8 mouse cellular contexts compared by ENCODE assay signal in the genomic region with DNA sequence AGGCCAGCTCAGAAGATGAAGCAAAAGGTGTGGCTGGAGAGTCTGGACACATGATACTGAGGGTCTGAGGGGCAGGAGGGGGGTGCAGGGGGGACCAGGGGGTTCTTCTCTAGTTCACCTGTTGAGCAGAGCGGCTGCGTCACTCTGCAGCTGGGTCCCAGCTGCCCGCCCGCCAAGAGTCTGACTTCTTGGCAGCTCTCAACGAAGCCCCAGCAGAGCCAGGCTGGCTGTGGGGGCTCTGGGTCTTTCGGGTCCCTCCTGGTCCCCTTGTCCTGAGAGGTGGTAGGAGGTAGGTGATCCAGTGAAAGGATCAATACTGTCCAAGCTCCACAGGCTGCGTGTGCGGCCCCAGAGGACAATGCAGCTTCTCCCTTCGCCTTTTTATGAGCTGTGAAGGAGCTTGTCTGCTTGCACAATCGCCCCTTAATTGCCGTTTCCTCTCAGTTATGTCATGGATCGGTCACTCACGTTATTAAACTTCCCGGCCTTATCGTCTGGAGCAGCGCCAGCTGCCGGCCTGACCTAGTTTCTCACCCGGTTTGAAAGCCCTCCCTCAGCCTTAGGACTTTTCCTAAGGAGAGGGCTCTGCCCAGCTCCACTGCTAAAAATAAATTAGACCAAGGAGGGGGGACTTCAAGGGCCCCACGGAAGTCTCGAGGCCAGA.
DNase-seq lines count a peak whose midpoint lies in the region; ATAC-seq and TF ChIP-seq lines count a peak whose summit lies in the region.

No protein-coding gene starts in this region.

- H3K9ac ChIP-seq in midbrain, embryonic 13.5 days (replicated peaks), result no peak overlapping the region
- no peak overlapping the region for H3K9ac ChIP-seq in forebrain, postnatal 0 days
- no peak overlapping the region for H3K9ac ChIP-seq in limb, embryonic 11.5 days (ENCODE audit: low read length)
- H3K9ac ChIP-seq in midbrain, embryonic 12.5 days (replicated peaks), result 0 out of 2 replicates have a peak overlapping the region, but pooled peaks have one; percentile 20

- no peaks in the 10 kb centered on the region; the same call in 1 of the 2 replicates for H3K27me3 ChIP-seq in midbrain, embryonic 10.5 days (ENCODE audit: low read depth, poor library complexity, severe bottlenecking)
- no peaks in the 10 kb centered on the region for H3K27me3 ChIP-seq in midbrain, embryonic 13.5 days
- H3K27me3 ChIP-seq in forebrain, postnatal 0 days (ENCODE audit: insufficient read depth, low read length), result no peaks in the 10 kb centered on the region
- 0 out of 2 replicates have a peak, but pooled peaks cover 6% of the 10 kb centered on the region for H3K27me3 ChIP-seq in hindbrain, embryonic 10.5 days (ENCODE audit: insufficient read depth, poor library complexity, severe bottlenecking)
- no peaks in the 10 kb centered on the region for H3K27me3 ChIP-seq in limb, embryonic 11.5 days (ENCODE audit: control insufficient read depth, insufficient read depth, low read length)
- H3K27me3 ChIP-seq in midbrain, embryonic 12.5 days, result no peaks in the 10 kb centered on the region

- ATAC-seq in midbrain, embryonic 13.5 days, result no peak; the same call in 1 of the 2 replicates
- 0 out of 2 replicates have a peak, but pooled peaks have one; percentile 16 for ATAC-seq in forebrain, postnatal 0 days
- ATAC-seq in limb, embryonic 11.5 days (ENCODE audit: insufficient number of reproducible peaks, low FRiP score, low TSS enrichment, low read depth), result no peak
- ATAC-seq in midbrain, embryonic 12.5 days (ENCODE audit: low FRiP score, low read depth), result no peak

- peak overlapping the region; percentile 9; the same call in 1 of the 2 replicates for H3K27ac ChIP-seq in midbrain, embryonic 10.5 days (replicated peaks)
- no peak overlapping the region for H3K27ac ChIP-seq in midbrain, embryonic 13.5 days
- H3K27ac ChIP-seq in forebrain, postnatal 0 days (ENCODE audit: low read depth, low read length), result no peak overlapping the region
- 0 out of 2 replicates have a peak overlapping the region, but pooled peaks have one; percentile 25 for H3K27ac ChIP-seq in hindbrain, embryonic 10.5 days
- H3K27ac ChIP-seq in limb, embryonic 11.5 days (replicated peaks; ENCODE audit: low read depth, low read length), result 0 out of 2 replicates have a peak overlapping the region, but pooled peaks have one; percentile 14
- H3K27ac ChIP-seq in midbrain, embryonic 12.5 days (replicated peaks), result no peak overlapping the region

- no peaks in the 10 kb centered on the region for H3K9me3 ChIP-seq in midbrain, embryonic 10.5 days (replicated peaks)
- H3K9me3 ChIP-seq in midbrain, embryonic 13.5 days, result no peaks in the 10 kb centered on the region
- H3K9me3 ChIP-seq in forebrain, postnatal 0 days (ENCODE audit: low read length), result no peaks in the 10 kb centered on the region
- no peaks in the 10 kb centered on the region for H3K9me3 ChIP-seq in hindbrain, embryonic 10.5 days
- no peaks in the 10 kb centered on the region for H3K9me3 ChIP-seq in limb, embryonic 11.5 days (ENCODE audit: control insufficient read depth, low read length)
- H3K9me3 ChIP-seq in midbrain, embryonic 12.5 days, result no peaks in the 10 kb centered on the region

- no peaks in the 10 kb centered on the region for H3K36me3 ChIP-seq in midbrain, embryonic 10.5 days
- H3K36me3 ChIP-seq in midbrain, embryonic 13.5 days, result no peaks in the 10 kb centered on the region
- H3K36me3 ChIP-seq in forebrain, postnatal 0 days (ENCODE audit: insufficient read depth), result no peaks in the 10 kb centered on the region
- no peaks in the 10 kb centered on the region for H3K36me3 ChIP-seq in hindbrain, embryonic 10.5 days
- no peaks in the 10 kb centered on the region for H3K36me3 ChIP-seq in limb, embryonic 11.5 days (ENCODE audit: control insufficient read depth, insufficient read depth, low read length)
- no peaks in the 10 kb centered on the region for H3K36me3 ChIP-seq in midbrain, embryonic 12.5 days

- no peak overlapping the region for H3K4me3 ChIP-seq in midbrain, embryonic 10.5 days
- no peak overlapping the region for H3K4me3 ChIP-seq in midbrain, embryonic 13.5 days (replicated peaks)
- no peak overlapping the region for H3K4me3 ChIP-seq in forebrain, postnatal 0 days (ENCODE audit: low read depth, low read length)
- no peak overlapping the region for H3K4me3 ChIP-seq in hindbrain, embryonic 10.5 days
- H3K4me3 ChIP-seq in limb, embryonic 11.5 days (ENCODE audit: low read depth, low read length), result no peak overlapping the region
- H3K4me3 ChIP-seq in midbrain, embryonic 12.5 days, result no peak overlapping the region

- DNase-seq in midbrain, embryonic 10.5 days (ENCODE audit: low spot score), result no peak
- DNase-seq in forebrain, postnatal 0 days, result peak; percentile 21
- DNase-seq in hindbrain, embryonic 10.5 days (ENCODE audit: low spot score), result peak; percentile 37
- peak; percentile 55 for DNase-seq in limb, embryonic 11.5 days (ENCODE audit: low spot score)
- peak; percentile 71 for DNase-seq in urinary bladder, postnatal 25 days (ENCODE audit: low spot score)
- DNase-seq in thymus, postnatal 25 days, result no peak

- peaks cover 13% of the 10 kb centered on the region for H3K4me1 ChIP-seq in midbrain, embryonic 10.5 days
- H3K4me1 ChIP-seq in midbrain, embryonic 13.5 days (replicated peaks), result peaks cover 16% of the 10 kb centered on the region
- no peaks in the 10 kb centered on the region for H3K4me1 ChIP-seq in forebrain, postnatal 0 days (ENCODE audit: insufficient read depth)
- H3K4me1 ChIP-seq in hindbrain, embryonic 10.5 days (replicated peaks), result peaks cover 32% of the 10 kb centered on the region
- peaks cover 8% of the 10 kb centered on the region; the same call in 1 of the 2 replicates for H3K4me1 ChIP-seq in limb, embryonic 11.5 days (ENCODE audit: control insufficient read depth, insufficient read depth, low read length)
- peaks cover 11% of the 10 kb centered on the region for H3K4me1 ChIP-seq in midbrain, embryonic 12.5 days

- 74% methylated on average over 20 of the region's 20 CpGs for WGBS in midbrain, embryonic 10.5 days
- WGBS in midbrain, embryonic 13.5 days, result 48% methylated on average over 20 of the region's 20 CpGs
- 34% methylated on average over 20 of the region's 20 CpGs for WGBS in forebrain, postnatal 0 days
- 58% methylated on average over 20 of the region's 20 CpGs for WGBS in hindbrain, embryonic 10.5 days
- 27% methylated on average over 20 of the region's 20 CpGs for WGBS in limb, embryonic 11.5 days
- 56% methylated on average over 20 of the region's 20 CpGs for WGBS in midbrain, embryonic 12.5 days

- H3K4me2 ChIP-seq in midbrain, embryonic 13.5 days (replicated peaks), result no peak overlapping the region
- no peak overlapping the region for H3K4me2 ChIP-seq in forebrain, postnatal 0 days (ENCODE audit: low read depth)
- peak overlapping the region; percentile 22; the same call in 1 of the 2 replicates for H3K4me2 ChIP-seq in limb, embryonic 11.5 days (ENCODE audit: low read depth, severe bottlenecking)
- no peak overlapping the region for H3K4me2 ChIP-seq in midbrain, embryonic 12.5 days (replicated peaks)

- TF ChIP-seq CTCF in forebrain, postnatal 0 days (IDR thresholded peaks at IDR 0.05; ENCODE audit: low read depth), result no peak

Comparison
In these comparisons a context has a peak if more than half of its experiments do, and no peak if none do; other contexts are left out.
1. H3K27ac ChIP-seq: peak in midbrain, embryonic 10.5 days (single experiment), hindbrain, embryonic 10.5 days (single experiment) and limb, embryonic 11.5 days (single experiment); none in midbrain, embryonic 13.5 days (single experiment), forebrain, postnatal 0 days (single experiment) and midbrain, embryonic 12.5 days (single experiment).
2. DNase-seq: peak in forebrain, postnatal 0 days (single experiment), hindbrain, embryonic 10.5 days (single experiment), limb, embryonic 11.5 days (single experiment) and urinary bladder, postnatal 25 days (single experiment); none in midbrain, embryonic 10.5 days (single experiment) and thymus, postnatal 25 days (single experiment).